Mouse (Mus musculus): ENCODE data around the gene Cdkal1. TPM values are rescaled to one million over a fixed set of nuclear protein-coding genes. Genes with fewer than 3 reads are reported as not detected.

The Cdkal1 gene
- total RNA-seq, 2 experiments from 2014 or later, result 21.3 to 34.2 TPM

DNA sequence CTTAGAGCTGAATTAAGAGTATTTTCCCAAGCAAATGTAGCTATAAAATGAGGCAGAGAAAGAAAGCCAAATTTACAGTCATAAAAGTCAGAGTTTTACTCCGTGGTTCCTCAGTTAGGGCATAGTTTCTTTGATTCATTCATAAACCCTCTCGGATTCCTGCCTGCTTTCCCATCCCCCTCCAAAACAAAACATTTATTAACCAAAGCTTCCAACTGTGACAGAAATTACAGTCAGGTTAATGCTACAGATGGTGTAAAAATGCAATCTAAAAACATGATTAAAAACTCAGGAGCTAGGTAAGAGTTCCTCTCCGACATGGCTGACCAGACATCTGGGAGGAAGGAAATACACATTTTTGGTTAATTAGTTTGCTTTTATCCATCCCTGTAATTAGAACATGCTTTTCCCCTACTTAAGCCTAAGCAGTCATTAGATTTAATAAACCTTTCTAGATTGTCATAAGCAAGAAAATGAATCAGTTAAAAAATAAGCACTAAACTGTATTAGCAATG, 452.9 kb downstream of the Cdkal1 start:
- no peak for DNase-seq

DNA sequence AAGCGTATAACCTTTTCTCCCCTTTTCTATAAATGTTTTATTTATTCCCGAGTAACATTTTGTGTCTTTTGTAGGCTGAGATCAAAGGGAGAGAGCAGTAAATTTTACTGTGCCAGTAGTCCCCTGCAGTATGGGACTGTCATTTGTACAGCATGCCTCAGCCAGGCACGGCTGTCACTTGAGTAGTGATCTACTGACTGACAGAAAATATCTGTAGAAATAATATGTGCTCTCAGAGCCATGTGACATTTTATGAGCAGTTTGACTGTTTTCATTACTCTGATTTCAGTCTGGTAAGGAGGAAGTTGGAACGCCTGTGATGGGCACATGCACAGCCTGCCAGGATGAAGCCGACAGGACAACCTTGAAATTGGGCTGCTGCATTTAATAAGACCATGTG, 455.6 kb downstream of the Cdkal1 start:
- no peak for DNase-seq

DNA sequence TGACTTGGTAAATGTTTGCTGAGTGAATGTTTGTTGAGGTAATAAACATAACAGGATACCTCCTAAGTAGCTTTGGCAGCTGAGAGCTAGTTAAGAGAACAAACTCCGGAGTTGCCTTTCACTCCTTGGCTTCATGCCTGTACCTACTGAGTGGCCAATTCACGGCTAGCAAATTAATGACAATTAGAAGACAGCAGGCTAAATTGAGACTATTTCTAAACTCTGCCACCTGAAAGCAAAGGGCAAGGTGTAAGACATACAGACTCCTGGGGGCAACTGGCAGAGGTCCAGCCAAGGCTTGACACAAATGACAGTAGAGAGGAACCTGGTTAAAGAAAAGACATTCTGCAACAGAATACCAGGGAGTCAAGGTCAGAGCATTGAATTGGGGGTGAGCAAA, 457.0 kb downstream of the Cdkal1 start:
- DNase-seq, result peak; percentile 17

DNA sequence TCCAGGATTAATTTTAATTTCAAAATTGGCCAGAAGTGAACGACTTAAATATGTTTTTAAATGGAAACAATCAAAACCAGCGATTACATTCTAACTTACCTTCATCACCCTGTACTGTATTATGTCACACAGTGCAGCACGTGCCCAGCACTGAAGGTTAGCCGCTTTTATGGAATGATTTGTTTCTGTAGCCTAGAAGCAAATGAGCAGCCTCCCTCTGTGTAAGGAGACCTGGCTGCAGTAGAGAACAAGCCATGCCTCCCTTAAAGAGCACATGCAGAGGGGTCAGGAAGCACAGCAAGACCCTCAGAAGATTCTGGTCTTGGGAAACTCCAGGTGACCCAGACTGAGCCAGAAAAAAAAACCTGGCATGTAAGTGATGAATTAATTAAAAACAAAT, 459.8 kb downstream of the Cdkal1 start:
- DNase-seq, result no peak

DNA sequence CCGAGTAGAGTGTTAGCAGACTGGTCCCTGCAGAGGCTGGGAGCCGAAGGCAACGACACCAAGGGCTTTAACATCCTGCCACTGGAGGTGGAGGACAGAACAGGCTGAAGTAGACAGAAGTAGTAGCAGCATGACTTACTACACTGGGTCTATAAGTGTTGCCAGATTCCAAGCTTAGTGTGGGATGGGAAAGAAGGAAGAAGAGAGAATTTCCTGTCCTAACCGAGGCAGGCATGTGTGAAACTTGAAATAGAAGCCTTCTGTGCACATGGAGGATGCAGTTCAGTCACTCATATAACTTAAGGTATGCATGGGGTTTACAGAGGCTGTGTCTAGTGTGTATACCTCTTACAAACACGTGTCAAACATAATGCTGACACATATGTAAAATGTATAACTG, 465.4 kb downstream of the Cdkal1 start:
- DNase-seq, result no peak

DNA sequence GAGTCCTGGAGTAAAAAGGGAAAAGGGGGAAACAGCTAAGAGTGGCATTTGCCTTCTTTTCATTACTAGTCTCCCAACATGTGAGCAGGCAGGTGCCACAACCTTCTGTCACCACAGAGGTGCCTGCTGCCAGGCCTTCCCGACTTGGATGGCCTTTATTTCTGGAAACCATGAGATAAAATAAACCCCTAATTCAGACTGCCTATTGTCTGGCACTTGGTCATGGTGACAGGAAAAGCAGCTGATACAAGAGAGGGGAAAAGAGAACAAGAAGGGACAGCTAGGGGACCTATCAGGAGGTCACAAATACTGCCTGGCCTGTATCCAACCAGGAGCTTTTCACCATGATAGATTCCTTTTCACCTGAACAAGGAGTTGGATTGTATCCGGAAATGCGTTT, 466.6 kb downstream of the Cdkal1 start:
- DNase-seq, result no peak

DNA sequence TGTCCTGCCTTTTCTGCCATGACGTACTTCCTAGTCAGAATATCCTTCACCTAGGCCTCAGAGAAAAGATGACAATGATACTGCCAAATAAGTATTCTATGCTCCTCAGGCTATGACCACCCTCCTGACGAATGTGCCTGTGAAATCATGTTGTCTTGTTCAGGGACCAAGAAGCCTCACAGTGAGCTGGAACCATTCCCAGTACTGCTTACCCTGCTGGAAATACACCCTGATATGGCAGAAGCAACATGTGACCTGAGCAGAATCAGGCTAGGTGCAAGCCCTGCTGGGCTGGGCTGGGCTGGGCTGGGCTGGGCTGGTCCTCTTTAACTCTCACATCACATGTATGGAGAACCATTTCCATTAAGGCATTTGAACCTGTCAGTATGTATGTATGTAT, 477.9 kb downstream of the Cdkal1 start:
- no peak for DNase-seq

DNA sequence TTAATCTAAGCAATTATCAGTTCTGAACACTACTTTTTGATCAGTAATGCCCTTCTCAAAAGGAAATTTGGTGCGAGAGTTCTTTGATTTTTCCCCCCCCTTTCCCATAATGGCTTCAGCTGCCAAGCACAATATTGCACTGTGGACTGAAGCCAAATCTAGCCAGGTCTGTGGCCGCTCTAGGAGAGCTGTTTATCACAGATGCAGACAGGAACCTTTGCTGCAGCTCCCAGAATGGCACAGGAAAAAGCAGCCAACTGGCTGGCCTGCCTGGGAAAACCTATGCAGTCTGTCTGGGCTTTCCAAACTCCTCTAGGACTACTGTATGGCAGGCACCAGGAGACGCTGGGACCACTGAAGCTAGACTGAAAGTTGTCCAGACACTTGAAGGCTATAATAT, 483.6 kb downstream of the Cdkal1 start:
- peak; percentile 62 for DNase-seq

DNA sequence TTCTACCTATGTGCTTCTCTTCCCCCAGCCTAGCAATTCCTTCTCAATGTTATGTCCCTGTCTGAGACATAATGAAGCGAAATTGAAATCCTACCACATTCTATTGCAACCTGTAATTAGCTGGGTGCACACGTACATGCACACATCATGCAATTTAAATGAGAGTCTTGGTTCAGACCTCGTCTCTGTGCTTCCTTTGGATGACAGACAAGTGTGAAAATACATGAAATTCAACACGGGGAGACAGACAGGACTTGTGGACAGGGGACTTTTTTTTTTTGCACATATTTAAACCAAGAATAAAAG, 484.1 kb downstream of the Cdkal1 start:
- no peak for DNase-seq

DNA sequence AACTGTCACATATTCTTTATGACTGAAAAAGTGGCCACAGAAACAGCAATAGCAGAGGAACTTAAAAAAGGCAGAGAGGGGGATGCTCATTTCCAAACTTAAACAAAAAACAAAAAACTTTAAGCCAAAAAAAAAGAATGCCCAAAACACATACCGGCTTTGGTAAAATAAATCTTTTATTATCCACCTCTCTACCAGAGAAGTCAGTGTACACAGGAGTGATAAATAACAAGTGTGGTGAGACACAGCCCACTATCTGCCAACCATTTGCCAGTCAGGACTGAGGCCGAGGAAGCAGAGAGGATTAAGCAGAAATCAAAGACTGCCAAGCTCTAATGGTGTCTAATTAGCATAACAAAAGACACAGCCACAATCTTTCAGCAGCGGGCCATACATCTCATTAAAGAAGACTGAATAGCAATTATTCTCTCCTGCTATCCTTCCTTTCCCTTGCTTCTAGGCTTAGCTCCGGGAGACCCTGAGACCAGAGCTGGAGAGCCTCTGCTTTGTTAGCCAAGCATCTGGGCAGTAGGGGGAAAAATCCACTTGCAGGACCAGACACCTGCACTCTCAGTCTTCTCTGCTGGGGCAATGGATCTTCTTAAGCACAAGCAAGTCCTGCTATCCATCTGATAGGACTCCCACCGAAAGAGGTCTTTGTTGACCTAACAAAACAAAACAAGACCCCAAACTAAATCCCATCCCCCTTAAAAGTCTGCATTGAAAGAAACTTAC, 484.6 kb downstream of the Cdkal1 start:
- no peak for DNase-seq

DNA sequence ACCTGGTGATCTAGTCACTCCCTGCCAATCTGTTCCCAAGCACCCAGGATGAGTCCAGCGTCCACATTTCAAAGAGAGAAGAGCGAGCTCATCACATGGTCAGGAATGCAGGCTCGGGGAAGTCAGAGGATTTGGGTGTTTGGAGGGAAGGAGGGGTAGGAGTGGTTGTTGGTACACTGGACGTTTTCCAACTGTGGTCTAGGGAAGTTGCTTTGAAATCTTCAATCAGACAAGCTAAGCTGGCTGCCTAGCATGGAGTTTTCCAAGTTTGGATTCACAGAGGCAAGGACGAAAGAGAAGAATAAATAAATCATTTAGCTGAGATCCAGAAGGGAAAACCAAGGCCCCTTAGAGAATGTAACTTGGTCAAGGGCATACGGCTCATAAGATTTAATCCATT, 486.7 kb downstream of the Cdkal1 start:
- DNase-seq, result peak; percentile 55

DNA sequence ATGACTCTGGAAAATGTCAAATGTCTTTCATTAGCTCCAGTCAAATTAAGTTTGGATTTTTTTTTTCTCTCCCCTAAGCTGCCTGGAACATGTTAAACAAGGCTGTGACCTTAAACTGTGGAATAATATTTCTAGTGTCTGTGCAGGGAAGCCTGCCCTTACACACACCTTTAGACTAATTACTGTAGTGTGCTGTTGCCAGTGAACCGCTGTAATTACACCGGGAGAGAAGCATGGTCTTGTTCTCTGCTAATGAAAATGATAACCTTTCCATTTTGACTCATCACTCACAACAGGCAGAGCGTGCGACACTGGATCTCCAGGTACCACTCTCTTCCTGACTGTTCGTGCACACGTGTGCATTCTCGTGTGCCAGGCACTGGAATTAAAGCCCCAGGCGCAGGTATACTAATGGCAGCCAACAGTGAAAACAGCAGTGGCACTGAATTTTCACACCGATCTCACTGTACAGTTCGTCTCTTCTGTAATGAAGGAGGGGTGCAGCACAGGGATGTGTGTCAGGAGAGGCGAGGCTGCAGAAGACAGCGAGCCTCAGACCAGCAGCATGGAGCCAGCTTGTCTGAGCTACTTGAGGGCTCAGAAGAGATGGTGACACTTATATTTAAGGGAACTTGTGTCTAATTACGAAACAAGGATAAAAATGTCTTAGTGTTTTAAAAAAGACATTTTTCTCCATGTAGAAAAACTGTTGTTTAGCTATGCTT, 490.4 kb downstream of the Cdkal1 start:
- DNase-seq, result no peak

DNA sequence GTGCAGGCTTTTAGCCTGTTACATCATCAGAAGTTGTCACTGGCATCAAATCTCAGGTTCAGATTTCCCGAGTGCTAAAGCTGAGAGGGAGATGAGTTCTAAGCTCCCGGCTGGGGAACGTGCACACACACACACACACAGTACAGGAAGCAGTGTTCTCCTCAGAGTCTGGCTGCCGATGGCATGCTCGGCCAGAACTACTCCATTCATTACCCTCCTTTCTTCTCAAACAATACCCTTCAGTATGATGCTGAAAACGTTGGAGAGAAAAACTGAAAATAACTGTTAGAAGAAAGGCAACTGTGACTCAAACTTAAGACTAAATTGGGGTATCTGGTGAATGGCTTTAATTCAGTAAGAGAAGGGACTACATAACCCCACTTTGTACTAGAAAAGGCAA, 491.5 kb downstream of the Cdkal1 start:
- DNase-seq, result no peak

DNA sequence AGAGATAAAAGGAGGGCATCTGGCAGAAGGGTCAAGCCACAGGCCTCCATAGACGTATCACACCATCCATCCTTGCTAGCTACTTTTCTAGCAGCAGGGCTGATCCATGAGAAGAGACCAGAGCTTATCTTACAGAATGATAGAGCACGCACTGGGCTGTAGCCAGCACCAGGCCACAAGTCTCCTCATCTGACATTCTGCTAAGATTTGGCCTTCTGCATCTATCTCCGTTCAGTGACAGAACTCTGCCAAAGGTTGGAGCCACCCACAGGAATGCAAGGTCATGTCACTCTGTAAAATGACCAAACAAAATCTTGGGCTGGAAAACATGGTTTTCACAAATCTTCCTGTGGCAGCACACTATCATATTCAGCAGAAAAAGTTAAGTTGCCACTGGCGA, 493.6 kb downstream of the Cdkal1 start:
- peak; percentile 65 for DNase-seq

DNA sequence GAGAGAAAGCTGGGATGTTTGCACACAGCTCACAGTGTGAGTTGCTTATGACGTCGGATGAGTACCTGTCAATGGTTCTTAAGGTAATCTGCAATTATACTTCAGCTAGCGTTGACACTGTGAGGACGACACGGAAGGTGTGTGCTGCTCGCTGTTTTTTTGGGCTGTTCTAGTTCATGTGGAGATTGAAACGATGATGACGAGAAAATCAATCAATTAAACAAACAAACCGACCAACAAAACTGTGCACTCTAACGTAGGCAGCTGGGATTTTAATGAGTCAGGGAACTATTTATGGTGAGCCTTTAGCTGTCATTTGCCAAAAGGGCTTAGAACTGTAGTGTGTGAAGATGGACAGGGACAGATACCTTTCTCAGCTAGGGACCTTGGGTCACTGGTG, 494.6 kb downstream of the Cdkal1 start:
- DNase-seq, result no peak

DNA sequence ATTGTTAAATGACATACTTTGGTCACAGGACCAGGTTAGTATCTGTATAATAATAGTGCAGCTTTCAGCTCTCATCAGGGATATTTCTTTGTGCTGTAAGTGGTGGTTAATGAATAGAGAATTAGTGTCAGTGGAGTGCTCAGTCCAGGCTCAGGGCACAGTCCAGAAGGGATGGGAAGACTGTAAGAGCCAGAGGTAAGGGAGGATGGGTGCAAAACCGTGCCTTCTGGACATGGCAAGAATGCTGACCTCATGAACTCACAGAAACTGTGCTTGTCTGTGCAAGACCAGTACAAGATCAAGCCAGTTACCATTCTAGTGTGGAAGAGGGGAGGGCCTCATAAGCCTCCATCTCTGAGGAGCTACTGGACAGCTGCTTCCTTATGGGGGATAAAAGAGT, 496.1 kb downstream of the Cdkal1 start:
- no peak for DNase-seq

DNA sequence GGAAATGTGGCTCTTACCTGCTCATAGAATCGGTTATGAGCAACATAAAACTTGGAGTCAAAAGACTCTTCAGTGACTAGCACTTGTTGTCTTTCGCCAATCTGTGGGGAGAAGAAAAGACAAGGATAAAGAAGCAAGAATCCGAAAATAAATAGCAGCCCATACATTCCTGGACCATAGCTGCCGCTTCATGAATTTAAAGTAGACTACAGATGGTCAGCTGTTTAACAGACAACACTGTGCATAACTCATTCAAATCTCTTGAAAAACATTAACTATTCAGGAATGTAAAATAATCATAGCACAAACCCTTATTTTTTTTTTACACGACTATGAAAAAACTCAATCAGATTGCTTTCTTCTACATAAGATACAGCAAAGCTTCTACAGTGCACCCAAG, 498.0 kb downstream of the Cdkal1 start:
- no peak for DNase-seq

DNA sequence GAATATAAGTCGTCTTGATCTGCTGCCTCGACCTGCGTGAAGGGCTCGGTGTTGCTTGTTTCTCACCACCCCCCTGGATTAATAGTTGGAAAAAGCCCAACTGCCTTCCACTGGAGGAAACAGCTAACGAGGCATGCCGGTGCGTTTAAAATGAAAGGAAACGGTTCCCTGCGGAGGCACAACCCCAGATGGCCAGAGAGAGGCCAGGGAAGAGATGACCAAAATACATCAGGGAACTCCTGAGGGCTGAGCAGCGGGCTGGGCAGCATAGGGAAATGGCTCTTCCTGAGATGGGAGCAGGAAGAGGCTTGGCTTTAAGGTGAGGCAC, 499.4 kb downstream of the Cdkal1 start:
- DNase-seq, result no peak

DNA sequence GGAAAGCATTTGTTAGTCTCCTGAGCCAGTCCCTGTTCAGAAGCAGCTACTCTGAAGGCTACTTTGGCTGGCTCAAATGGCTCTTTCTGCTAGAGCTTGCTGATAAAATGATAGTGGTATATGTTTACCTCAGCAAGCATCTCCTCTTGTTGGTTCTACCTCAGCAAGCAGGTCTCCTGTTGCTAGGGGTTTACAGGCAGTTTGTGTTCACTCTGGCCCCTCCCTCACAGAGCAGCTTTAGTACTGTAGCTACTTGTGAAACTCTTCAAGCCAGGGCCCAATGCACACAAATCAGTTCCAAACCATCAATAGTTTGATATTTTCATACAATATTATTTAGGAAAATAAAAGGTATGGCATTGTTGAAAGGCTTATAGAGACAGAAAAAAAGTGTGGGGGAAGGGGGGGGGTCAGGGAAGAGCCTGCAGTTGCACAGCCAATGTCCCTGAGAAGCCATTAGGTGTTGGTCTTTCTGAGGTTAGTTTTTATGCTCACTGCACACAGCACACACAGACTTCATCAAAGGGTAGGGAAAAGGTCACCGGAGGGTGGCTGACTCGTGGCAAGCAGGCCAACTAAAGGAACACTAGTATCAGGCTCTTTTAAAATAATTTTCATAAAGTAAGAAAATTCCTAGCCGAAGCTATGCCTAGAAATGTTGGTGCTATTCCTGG, 499.9 kb downstream of the Cdkal1 start:
- peak; percentile 21 for DNase-seq

DNA sequence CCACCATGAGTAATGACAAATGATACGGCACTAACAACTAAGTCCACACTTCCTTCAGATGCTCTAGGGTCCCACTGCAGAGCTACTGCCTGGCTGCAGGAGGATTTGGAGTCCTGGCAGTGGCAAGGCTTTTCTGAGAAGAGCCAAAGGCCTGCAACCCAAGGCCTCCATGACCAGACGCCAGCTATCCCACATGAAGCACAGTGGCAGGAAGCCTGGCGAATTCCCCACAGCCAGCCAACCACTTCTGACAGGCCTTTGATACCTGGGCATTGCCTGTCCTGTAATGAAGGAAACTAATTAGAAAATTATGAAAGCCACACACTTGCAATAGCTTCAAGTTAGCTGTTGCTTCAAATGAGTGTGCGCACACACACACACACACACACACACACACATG, 500.5 kb downstream of the Cdkal1 start:
- no peak for DNase-seq

DNA sequence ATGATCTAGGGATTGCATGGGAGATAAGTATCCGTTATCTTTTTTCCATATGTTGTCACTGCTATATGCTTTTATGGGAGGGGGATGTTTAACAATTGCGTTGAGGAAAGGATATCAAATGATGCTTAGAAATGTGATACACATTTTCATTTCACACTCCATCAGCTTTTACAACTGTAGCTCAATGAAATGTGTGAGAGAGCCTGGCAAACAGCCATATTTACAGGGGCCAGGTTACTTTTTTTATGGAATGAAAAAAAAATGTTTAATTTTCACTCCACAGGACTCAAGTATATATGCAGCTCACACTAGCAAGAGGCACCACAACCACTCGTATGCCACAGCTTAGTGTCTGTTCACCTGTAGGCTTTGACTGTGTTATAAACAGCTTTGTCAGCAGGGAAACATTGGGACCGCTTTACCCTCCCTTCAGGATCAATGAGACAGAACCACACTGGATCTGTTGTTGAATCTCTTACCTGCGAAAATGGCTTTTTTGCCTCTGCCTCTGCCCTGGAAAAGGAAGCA, 501.5 kb downstream of the Cdkal1 start:
- no peak for DNase-seq

DNA sequence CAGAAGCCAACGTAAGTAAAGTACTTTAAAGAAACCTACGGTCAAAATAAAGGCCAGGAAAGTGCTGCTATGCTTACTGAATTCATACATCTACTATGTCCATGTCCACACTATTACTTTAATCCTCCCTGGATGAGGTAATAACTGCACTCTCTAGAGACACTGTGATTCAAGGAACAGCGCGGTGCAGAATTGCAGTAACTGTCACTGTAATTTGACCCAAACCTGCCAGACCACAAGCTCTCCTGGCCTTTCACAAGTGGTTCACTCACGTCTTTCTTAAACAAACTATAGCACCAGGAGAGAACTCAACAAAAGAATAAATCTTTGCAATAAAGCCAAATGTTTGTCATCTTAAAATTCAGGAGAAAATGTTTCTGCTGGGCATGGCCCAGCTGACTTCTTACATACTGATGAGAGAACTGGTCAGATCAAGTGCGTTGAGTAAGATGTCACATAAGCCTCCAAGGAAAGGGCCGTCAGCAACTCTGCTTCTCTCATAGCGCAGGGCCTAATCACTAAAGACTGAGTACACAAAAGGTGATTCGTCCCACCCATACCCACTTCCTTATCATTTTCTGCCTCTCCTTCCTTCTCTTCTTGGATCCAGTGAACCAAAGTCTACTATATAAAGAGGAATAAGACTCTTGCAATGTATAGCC, 504.3 kb downstream of the Cdkal1 start:
- no peak for DNase-seq

DNA sequence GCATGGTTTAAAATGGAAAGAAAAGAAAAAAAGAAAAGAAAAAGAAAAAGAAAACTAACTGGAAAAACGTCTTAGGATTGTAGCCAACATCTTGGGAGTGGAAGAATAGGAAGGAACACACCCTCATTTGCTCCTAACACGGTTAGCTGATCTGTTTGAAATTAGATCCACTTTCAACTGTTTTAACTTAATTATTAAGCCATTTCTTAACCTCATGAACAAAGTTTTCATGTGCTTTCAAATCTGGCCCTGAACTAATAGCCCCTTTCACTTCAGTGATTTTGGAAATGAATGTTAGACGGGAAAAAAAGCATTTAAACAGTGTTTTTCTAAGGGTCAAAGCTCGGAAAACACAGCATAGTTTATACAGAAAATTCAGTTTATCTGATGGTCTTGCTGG, 505.5 kb downstream of the Cdkal1 start:
- DNase-seq, result no peak

Data from adrenal gland, postnatal 10 days (tissue).